ENCODE assay signal across 24 mouse cellular contexts in the genomic region with DNA sequence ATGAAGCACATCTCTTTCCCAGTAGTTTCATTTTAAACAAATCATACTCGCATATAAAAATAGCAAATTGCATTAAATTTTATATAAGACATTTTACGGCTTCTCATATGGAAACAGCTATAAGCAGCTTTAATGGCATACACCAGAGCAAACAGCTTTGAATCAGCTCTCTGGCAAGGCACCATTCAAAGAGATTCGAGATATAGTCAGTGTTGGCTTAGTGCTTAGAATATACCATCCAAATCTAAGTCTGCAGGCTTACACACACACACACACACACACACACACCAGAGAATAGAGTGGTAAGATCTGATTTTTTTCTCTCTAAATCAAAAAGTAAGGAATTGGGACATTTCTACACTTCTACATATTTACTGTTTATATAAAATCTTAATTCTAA.
DNase-seq lines count a peak whose midpoint lies in the region; ATAC-seq and TF ChIP-seq lines count a peak whose summit lies in the region.
"Had no signal": no experiment of that assay in that cellular context is flagged by ENCODE, and none has a peak within 500 bp of the region (broad histone marks: within the 10 kb centered on the region; RNA-seq: fewer than 3 reads in every experiment).

No protein-coding gene starts in this region.

- no peaks in the 10 kb centered on the region for H3K9me3 ChIP-seq in forebrain, embryonic 13.5 days (replicated peaks)
- no peaks in the 10 kb centered on the region for H3K9me3 ChIP-seq in forebrain, embryonic 11.5 days (ENCODE audit: control insufficient read depth, low read length)
- no peaks in the 10 kb centered on the region for H3K9me3 ChIP-seq in forebrain, postnatal 0 days (ENCODE audit: low read length)
- no peaks in the 10 kb centered on the region for H3K9me3 ChIP-seq in forebrain, embryonic 15.5 days
- no peaks in the 10 kb centered on the region for H3K9me3 ChIP-seq in hindbrain, embryonic 16.5 days (ENCODE audit: control insufficient read depth, low read length)
- H3K9me3 ChIP-seq: embryonic facial prominence, embryonic 12.5 days; embryonic facial prominence, embryonic 15.5 days; heart, embryonic 10.5 days; heart, embryonic 13.5 days had no signal

- no peak for TF ChIP-seq CTCF in forebrain, postnatal 0 days (IDR thresholded peaks at IDR 0.05; ENCODE audit: low read depth)
- TF ChIP-seq CTCF in left cerebral cortex, adult 2 months (IDR thresholded peaks at IDR 0.05): no peak

- H3K9ac ChIP-seq in forebrain, embryonic 13.5 days: no peak overlapping the region
- H3K9ac ChIP-seq in forebrain, embryonic 11.5 days (ENCODE audit: low read length): no peak overlapping the region
- no peak overlapping the region for H3K9ac ChIP-seq in forebrain, postnatal 0 days
- H3K9ac ChIP-seq in forebrain, embryonic 15.5 days (replicated peaks): no peak overlapping the region
- no peak overlapping the region for H3K9ac ChIP-seq in hindbrain, embryonic 16.5 days (ENCODE audit: low read depth, low read length)
- H3K9ac ChIP-seq: embryonic facial prominence, embryonic 12.5 days; embryonic facial prominence, embryonic 15.5 days; heart, embryonic 13.5 days; hindbrain, embryonic 14.5 days had no signal

- 0 out of 2 replicates have a peak, but pooled peaks have one; percentile 30 for ATAC-seq in forebrain, embryonic 13.5 days
- no peak for ATAC-seq in forebrain, embryonic 11.5 days (replicated peaks; ENCODE audit: low FRiP score)
- peak; percentile 83 for ATAC-seq in forebrain, postnatal 0 days
- ATAC-seq in forebrain, embryonic 15.5 days (replicated peaks): no peak; the same call in 1 of the 2 replicates
- ATAC-seq in hindbrain, embryonic 16.5 days: no peak
- ATAC-seq: activated CD4-positive, CD25-positive, alpha-beta regulatory T cell, adult 4 months; intestine, postnatal 0 days had no signal

- H3K4me2 ChIP-seq in forebrain, embryonic 13.5 days: no peak overlapping the region
- H3K4me2 ChIP-seq in forebrain, embryonic 11.5 days (ENCODE audit: low read depth, low read length, severe bottlenecking): no peak overlapping the region
- no peak overlapping the region for H3K4me2 ChIP-seq in forebrain, postnatal 0 days (ENCODE audit: low read depth)
- H3K4me2 ChIP-seq in forebrain, embryonic 15.5 days (replicated peaks): no peak overlapping the region
- no peak overlapping the region for H3K4me2 ChIP-seq in hindbrain, embryonic 16.5 days (ENCODE audit: low read length)
- H3K4me2 ChIP-seq: embryonic facial prominence, embryonic 12.5 days; embryonic facial prominence, embryonic 15.5 days; heart, embryonic 13.5 days; hindbrain, embryonic 14.5 days had no signal

- intact Hi-C loops in left cerebral cortex, adult 2 months (cut with DNase I): no loop called here

- no peaks in the 10 kb centered on the region for H3K27me3 ChIP-seq in forebrain, embryonic 13.5 days
- H3K27me3 ChIP-seq in forebrain, embryonic 11.5 days (ENCODE audit: control insufficient read depth, insufficient read depth, low read length): no peaks in the 10 kb centered on the region
- H3K27me3 ChIP-seq in forebrain, postnatal 0 days (ENCODE audit: insufficient read depth, low read length): no peaks in the 10 kb centered on the region
- no peaks in the 10 kb centered on the region for H3K27me3 ChIP-seq in forebrain, embryonic 15.5 days
- H3K27me3 ChIP-seq in hindbrain, embryonic 16.5 days (replicated peaks; ENCODE audit: control insufficient read depth, insufficient read depth, low read length): no peaks in the 10 kb centered on the region
- H3K27me3 ChIP-seq: embryonic facial prominence, embryonic 12.5 days; embryonic facial prominence, embryonic 15.5 days; heart, embryonic 13.5 days had no signal

- 82% methylated on average over 3 of the region's 3 CpGs for WGBS in forebrain, embryonic 13.5 days
- 86% methylated on average over 3 of the region's 3 CpGs for WGBS in forebrain, embryonic 11.5 days
- 67% methylated on average over 3 of the region's 3 CpGs for WGBS in forebrain, postnatal 0 days
- 80% methylated on average over 3 of the region's 3 CpGs for WGBS in forebrain, embryonic 15.5 days
- 87% methylated on average over 3 of the region's 3 CpGs for WGBS in hindbrain, embryonic 16.5 days

- H3K4me3 ChIP-seq in forebrain, embryonic 13.5 days: no peak overlapping the region
- no peak overlapping the region for H3K4me3 ChIP-seq in forebrain, embryonic 11.5 days (ENCODE audit: low read depth, low read length)
- no peak overlapping the region for H3K4me3 ChIP-seq in forebrain, postnatal 0 days (ENCODE audit: low read depth, low read length)
- no peak overlapping the region for H3K4me3 ChIP-seq in forebrain, embryonic 15.5 days
- H3K4me3 ChIP-seq in left cerebral cortex, adult 2 months: peak overlapping the region; percentile 2; the same call in 1 of the 2 replicates
- H3K4me3 ChIP-seq in hindbrain, embryonic 16.5 days (ENCODE audit: low read length): no peak overlapping the region
- H3K4me3 ChIP-seq: embryonic facial prominence, embryonic 12.5 days; embryonic facial prominence, embryonic 15.5 days; heart, embryonic 10.5 days; heart, embryonic 13.5 days had no signal

- no peak overlapping the region for H3K27ac ChIP-seq in forebrain, embryonic 13.5 days
- H3K27ac ChIP-seq in forebrain, embryonic 11.5 days (ENCODE audit: low read depth, low read length): no peak overlapping the region
- peak overlapping the region; percentile 16; the same call in 1 of the 2 replicates for H3K27ac ChIP-seq in forebrain, postnatal 0 days (ENCODE audit: low read depth, low read length)
- no peak overlapping the region for H3K27ac ChIP-seq in forebrain, embryonic 15.5 days (replicated peaks)
- peak overlapping the region; percentile 50; the same call in 1 of the 2 replicates for H3K27ac ChIP-seq in left cerebral cortex, adult 2 months
- H3K27ac ChIP-seq in hindbrain, embryonic 16.5 days (ENCODE audit: low read depth, low read length): no peak overlapping the region
- H3K27ac ChIP-seq: embryonic facial prominence, embryonic 12.5 days; embryonic facial prominence, embryonic 15.5 days; heart, embryonic 10.5 days; heart, embryonic 13.5 days; hindbrain, embryonic 14.5 days had no signal

- H3K36me3 ChIP-seq in forebrain, embryonic 13.5 days (ENCODE audit: poor library complexity, severe bottlenecking): peaks cover 4% of the 10 kb centered on the region; the same call in 1 of the 2 replicates
- no peaks in the 10 kb centered on the region for H3K36me3 ChIP-seq in forebrain, embryonic 11.5 days (ENCODE audit: control insufficient read depth, insufficient read depth, low read length)
- H3K36me3 ChIP-seq in forebrain, postnatal 0 days (ENCODE audit: insufficient read depth): no peaks in the 10 kb centered on the region
- no peaks in the 10 kb centered on the region for H3K36me3 ChIP-seq in forebrain, embryonic 15.5 days
- H3K36me3 ChIP-seq in hindbrain, embryonic 16.5 days (ENCODE audit: control insufficient read depth, insufficient read depth, low read length): no peaks in the 10 kb centered on the region
- H3K36me3 ChIP-seq: embryonic facial prominence, embryonic 12.5 days; embryonic facial prominence, embryonic 15.5 days; heart, embryonic 10.5 days; heart, embryonic 13.5 days had no signal

- peaks cover 16% of the 10 kb centered on the region for H3K4me1 ChIP-seq in forebrain, embryonic 13.5 days
- H3K4me1 ChIP-seq in forebrain, embryonic 11.5 days (replicated peaks; ENCODE audit: control insufficient read depth, insufficient read depth, low read length): no peaks in the 10 kb centered on the region
- peaks cover 5% of the 10 kb centered on the region; the same call in 1 of the 2 replicates for H3K4me1 ChIP-seq in forebrain, postnatal 0 days (ENCODE audit: insufficient read depth)
- H3K4me1 ChIP-seq in forebrain, embryonic 15.5 days: peaks cover 21% of the 10 kb centered on the region
- H3K4me1 ChIP-seq in hindbrain, embryonic 16.5 days (ENCODE audit: control insufficient read depth, insufficient read depth, low read depth, low read length): no peaks in the 10 kb centered on the region
- H3K4me1 ChIP-seq: embryonic facial prominence, embryonic 12.5 days; embryonic facial prominence, embryonic 15.5 days; heart, embryonic 10.5 days; heart, embryonic 13.5 days had no signal

- DNase-seq in forebrain, embryonic 11.5 days (ENCODE audit: low spot score): no peak
- peak; percentile 60 for DNase-seq in forebrain, postnatal 0 days
- no peak for DNase-seq in left cerebral cortex, adult 2 months (ENCODE audit: extremely low spot score in 1 of 2, low spot score in 2 of 2)
- DNase-seq in left cerebral cortex, adult 18-20 months (ENCODE audit: low spot score in 2 of 2): no peak
- DNase-seq: adrenal gland, adult 8-10 months; adrenal gland, postnatal 25 days; cerebellum, adult 11 months; cerebellum, adult 2 months; cerebellum, adult 9-11 months; cerebellum, postnatal 25 days; gastrocnemius, postnatal 25 days; heart, adult 18-20 months; heart, postnatal 14 days; heart, postnatal 4 days had no signal

Comparison
In these comparisons a context has a peak if more than half of its experiments do, and no peak if none do; other contexts are left out.
1. ATAC-seq: peak in forebrain, embryonic 13.5 days (single experiment) and forebrain, postnatal 0 days (single experiment); none in forebrain, embryonic 11.5 days (single experiment), forebrain, embryonic 15.5 days (single experiment) and hindbrain, embryonic 16.5 days (single experiment).
2. H3K27ac ChIP-seq: peak in forebrain, postnatal 0 days (single experiment) and left cerebral cortex, adult 2 months (single experiment); none in forebrain, embryonic 13.5 days (single experiment), forebrain, embryonic 11.5 days (single experiment), forebrain, embryonic 15.5 days (single experiment) and hindbrain, embryonic 16.5 days (single experiment).